Mouse (Mus musculus) spleen, adult 2 months (tissue): ENCODE measurements around the gene Tnf.

ENCODE experiments used
- CTCF ChIP-seq: fragments of 200-500 bp; IDR thresholded peaks from 2 replicates; pipeline ENCODE4 v1.5.1; 2011; ENCODE audit warnings: mild to moderate bottlenecking, inconsistent platforms; ENCODE audit not compliant: insufficient read depth, insufficient read length, insufficient replicate concordance; ENCODE audit errors: extremely low read depth
- POLR2A ChIP-seq: fragments of 200-500 bp; IDR thresholded peaks from 2 replicates; pipeline ENCODE4 v1.6.1; 2011; ENCODE audit warnings: low read depth, low read length, inconsistent platforms

DNA sequence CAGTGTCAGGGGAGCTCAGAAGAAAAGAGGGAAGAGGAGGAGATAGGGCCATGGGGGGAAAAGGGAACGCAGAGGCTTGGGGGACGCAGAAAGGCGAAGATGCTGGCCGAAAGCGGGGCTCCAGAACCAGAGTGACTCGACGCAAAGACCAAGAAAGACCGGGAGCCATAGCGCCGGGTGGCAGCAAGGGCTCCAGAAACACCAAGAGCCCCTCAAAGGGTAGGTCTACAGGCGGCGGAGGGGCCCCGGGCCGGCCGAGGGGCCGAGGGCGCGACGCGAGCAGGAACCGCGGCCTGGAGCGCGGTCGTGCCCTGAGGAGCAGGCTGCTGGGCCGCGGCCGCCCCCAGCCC lies 37.6 kb downstream of the Tnf start:
- TF ChIP-seq CTCF: no peak
- no peak for TF ChIP-seq POLR2A
